Mouse (Mus musculus) heart, postnatal 10 days (tissue): ENCODE measurements around the gene Cela3a. TPM values are rescaled to one million over a fixed set of nuclear protein-coding genes. Genes with fewer than 3 reads are reported as not detected.

Experiments used
- total RNA-seq, 2 experiments: library from RNA; stranded (reverse); gene quantifications; 2 replicates each; pipeline ENCODE4 v1.2.3; 2021

The Cela3a gene
- total RNA-seq, 2 experiments from 2014 or later = not detected

Other genes with a start within 250 kb of the Cela3a start
- under 1 TPM; 0.48 to 0.84 TPM for gene Wnt4, start 132.3 kb downstream of the Cela3a start, total RNA-seq
- gene Cdc42, start 52.1 kb downstream of the Cela3a start, total RNA-seq = 100 to 1,000 TPM; 245 to 270 TPM
- not detected for gene Cela3b, start 20.7 kb upstream of the Cela3a start, total RNA-seq
- not detected for gene 1700013G24Rik, start 43.5 kb upstream of the Cela3a start, total RNA-seq
- gene Hspg2, start 59.0 kb upstream of the Cela3a start, total RNA-seq = 100 to 1,000 TPM; 524 to 560 TPM
- gene Ldlrad2, start 164.8 kb upstream of the Cela3a start, total RNA-seq = not detected
- gene Usp48, start 184.0 kb upstream of the Cela3a start, total RNA-seq = 10 to 100 TPM; 37.9 to 45.7 TPM